In genomic region chr7:18873253-18873652, GRCm38 (mm10) we compare ENCODE assay signal across 8 mouse cellular contexts. TPM values are rescaled to one million over a fixed set of nuclear protein-coding genes. Genes with fewer than 3 reads are reported as not detected.
DNase-seq lines count a peak whose midpoint lies in the region; ATAC-seq and TF ChIP-seq lines count a peak whose summit lies in the region.

No protein-coding gene starts in this region.

- H3K27me3 ChIP-seq in intestine, postnatal 0 days (replicated peaks; ENCODE audit: control insufficient read depth, insufficient read depth, low read length) = no peaks in the 10 kb centered on the region
- H3K27me3 ChIP-seq in limb, embryonic 14.5 days (ENCODE audit: control insufficient read depth, insufficient read depth, low read length) = no peaks in the 10 kb centered on the region
- no peaks in the 10 kb centered on the region for H3K27me3 ChIP-seq in midbrain, embryonic 16.5 days (ENCODE audit: control insufficient read depth, insufficient read depth, low read depth, low read length)
- H3K27me3 ChIP-seq in stomach, postnatal 0 days (ENCODE audit: control insufficient read depth, insufficient read depth, low read length) = no peaks in the 10 kb centered on the region

- 0 out of 2 replicates have a peak, but pooled peaks cover 5% of the 10 kb centered on the region for H3K9me3 ChIP-seq in intestine, postnatal 0 days (ENCODE audit: control insufficient read depth)
- no peaks in the 10 kb centered on the region for H3K9me3 ChIP-seq in limb, embryonic 14.5 days (ENCODE audit: control insufficient read depth, low read length)
- no peaks in the 10 kb centered on the region; the same call in 1 of the 2 replicates for H3K9me3 ChIP-seq in midbrain, embryonic 16.5 days (replicated peaks; ENCODE audit: control insufficient read depth, low read length, poor library complexity, severe bottlenecking)
- H3K9me3 ChIP-seq in stomach, postnatal 0 days (ENCODE audit: control insufficient read depth, low read length) = no peaks in the 10 kb centered on the region

- H3K36me3 ChIP-seq in intestine, postnatal 0 days (ENCODE audit: control insufficient read depth, insufficient read depth) = no peaks in the 10 kb centered on the region
- H3K36me3 ChIP-seq in limb, embryonic 14.5 days (ENCODE audit: control insufficient read depth, insufficient read depth, low read length) = no peaks in the 10 kb centered on the region
- H3K36me3 ChIP-seq in midbrain, embryonic 16.5 days (ENCODE audit: control insufficient read depth, insufficient read depth, low read length) = no peaks in the 10 kb centered on the region
- no peaks in the 10 kb centered on the region for H3K36me3 ChIP-seq in stomach, postnatal 0 days (ENCODE audit: control insufficient read depth, insufficient read depth, low read length)

- peak; percentile 85 for DNase-seq in A20 (ENCODE audit: low read depth, low spot score)
- peak; percentile 62 to 69 for DNase-seq in adrenal gland, adult 18-20 months (ENCODE audit: low spot score in 2 of 2)
- peak; percentile 89 for DNase-seq in embryo, embryonic 11 days
- peak; percentile 97 for DNase-seq in heart, adult 11 months
- DNase-seq in limb, embryonic 14.5 days (ENCODE audit: low spot score) = peak; percentile 81
- DNase-seq in stomach, postnatal 0 days (ENCODE audit: low spot score) = peak; percentile 81

- 0 out of 2 replicates have a peak overlapping the region, but pooled peaks have one; percentile 17 for H3K9ac ChIP-seq in intestine, postnatal 0 days (ENCODE audit: low read depth, low read length)
- peak overlapping the region; percentile 52; the same call in 1 of the 2 replicates for H3K9ac ChIP-seq in limb, embryonic 14.5 days (ENCODE audit: low read depth, low read length, severe bottlenecking)
- peak overlapping the region; percentile 62 for H3K9ac ChIP-seq in midbrain, embryonic 16.5 days (ENCODE audit: low read depth, low read length)
- H3K9ac ChIP-seq in stomach, postnatal 0 days (ENCODE audit: low read length) = no peak overlapping the region

- H3K4me1 ChIP-seq in intestine, postnatal 0 days (replicated peaks; ENCODE audit: control insufficient read depth, insufficient read depth, low read length) = peaks cover 2% of the 10 kb centered on the region; the same call in 1 of the 2 replicates
- H3K4me1 ChIP-seq in limb, embryonic 14.5 days (ENCODE audit: control insufficient read depth, insufficient read depth, low read length) = peaks cover 3% of the 10 kb centered on the region; the same call in 1 of the 2 replicates
- peaks cover 6% of the 10 kb centered on the region for H3K4me1 ChIP-seq in midbrain, embryonic 16.5 days (ENCODE audit: control insufficient read depth, insufficient read depth, low read length)
- no peaks in the 10 kb centered on the region for H3K4me1 ChIP-seq in stomach, postnatal 0 days (replicated peaks; ENCODE audit: control insufficient read depth, insufficient read depth)

- TF ChIP-seq POLR2A in limb, embryonic 14.5 days (IDR thresholded peaks at IDR 0.05; ENCODE audit: borderline replicate concordance, extremely low read depth, insufficient read depth, insufficient read length) = no peak

- peak overlapping the region; percentile 34 for H3K4me3 ChIP-seq in intestine, postnatal 0 days (ENCODE audit: low read depth, low read length)
- H3K4me3 ChIP-seq in limb, embryonic 14.5 days (replicated peaks; ENCODE audit: low read length) = peak overlapping the region; percentile 35
- H3K4me3 ChIP-seq in midbrain, embryonic 16.5 days (ENCODE audit: low read depth, low read length) = peak overlapping the region; percentile 44
- peak overlapping the region; percentile 29 for H3K4me3 ChIP-seq in stomach, postnatal 0 days (ENCODE audit: low read depth, low read length)

- WGBS in intestine, postnatal 0 days = 0% methylated on average over 10 of the region's 10 CpGs
- WGBS in limb, embryonic 14.5 days = under 1% methylated on average over 10 of the region's 10 CpGs
- WGBS in midbrain, embryonic 16.5 days = 0% methylated on average over 10 of the region's 10 CpGs
- WGBS in stomach, postnatal 0 days = under 1% methylated on average over 10 of the region's 10 CpGs

- TF ChIP-seq EP300 in stomach, postnatal 0 days (optimal IDR thresholded peaks at IDR 0.05) = no peak

- ATAC-seq in intestine, postnatal 0 days = peak; percentile 52
- ATAC-seq in limb, embryonic 14.5 days (ENCODE audit: low FRiP score, low read depth) = peak; percentile 84
- ATAC-seq in midbrain, embryonic 16.5 days = peak; percentile 79
- peak; percentile 77 for ATAC-seq in stomach, postnatal 0 days (ENCODE audit: low FRiP score, low TSS enrichment)

- H3K4me2 ChIP-seq in intestine, postnatal 0 days (replicated peaks; ENCODE audit: low read depth) = peak overlapping the region; percentile 77
- H3K4me2 ChIP-seq in limb, embryonic 14.5 days (replicated peaks; ENCODE audit: low read depth, low read length, severe bottlenecking) = peak overlapping the region; percentile 81
- peak overlapping the region; percentile 92 for H3K4me2 ChIP-seq in midbrain, embryonic 16.5 days (ENCODE audit: low read length)
- H3K4me2 ChIP-seq in stomach, postnatal 0 days (replicated peaks; ENCODE audit: low read depth) = peak overlapping the region; percentile 56

- no peak overlapping the region for H3K27ac ChIP-seq in intestine, postnatal 0 days (ENCODE audit: low read depth, low read length)
- no peak overlapping the region for H3K27ac ChIP-seq in limb, embryonic 14.5 days (replicated peaks; ENCODE audit: low read depth, low read length)
- no peak overlapping the region for H3K27ac ChIP-seq in midbrain, embryonic 16.5 days (ENCODE audit: low read length)
- no peak overlapping the region for H3K27ac ChIP-seq in stomach, postnatal 0 days (replicated peaks)

- peak; percentile 91 for TF ChIP-seq CTCF in intestine, postnatal 0 days (IDR thresholded peaks at IDR 0.05; ENCODE audit: low read depth)
- peak; percentile 94 for TF ChIP-seq CTCF in stomach, postnatal 0 days (IDR thresholded peaks at IDR 0.05; ENCODE audit: low read depth)

RNA-seq across cellular contexts. Expression of gene Pglyrp1, which starts 2.1 kb away (rescaled TPM):
- 1 to 10 TPM; 1.1 to 2.8 TPM for total RNA-seq in adrenal gland, adult 18-20 months (2021)
- polyA plus RNA-seq in intestine, postnatal 0 days (2015; fragmentation: Nextera tagmentation; extraction: Ambion mirVana) = 141 and 155 TPM in 2 replicates
- 0.60 and 1.9 TPM in 2 replicates for polyA plus RNA-seq in limb, embryonic 14.5 days (2012; rRNA removed)
- 1.3 and 1.9 TPM in 2 replicates for polyA plus RNA-seq in limb, embryonic 14.5 days (2014; fragmentation: Nextera tagmentation; extraction: Ambion mirVana)
- 25.4 and 29.9 TPM in 2 replicates for polyA plus RNA-seq in midbrain, embryonic 16.5 days (2015; fragmentation: Nextera tagmentation; extraction: Ambion mirVana)
- 103 and 110 TPM in 2 replicates for polyA plus RNA-seq in stomach, postnatal 0 days (2015; fragmentation: Nextera tagmentation; extraction: Ambion mirVana)

RNA-seq across cellular contexts. Expression of gene Mill2, which starts 33.5 kb away (rescaled TPM):
- total RNA-seq in adrenal gland, adult 18-20 months (2021) = 1 to 10 TPM; 8.1 to 10.0 TPM
- 0.72 and 1.4 TPM in 2 replicates for polyA plus RNA-seq in intestine, postnatal 0 days (2015; fragmentation: Nextera tagmentation; extraction: Ambion mirVana)
- polyA plus RNA-seq in limb, embryonic 14.5 days (2012; rRNA removed) = 0.91 and 1.0 TPM in 2 replicates
- 0.21 TPM in 2 replicates for polyA plus RNA-seq in limb, embryonic 14.5 days (2014; fragmentation: Nextera tagmentation; extraction: Ambion mirVana)
- 0.45 and 0.69 TPM in 2 replicates for polyA plus RNA-seq in midbrain, embryonic 16.5 days (2015; fragmentation: Nextera tagmentation; extraction: Ambion mirVana)
- polyA plus RNA-seq in stomach, postnatal 0 days (2015; fragmentation: Nextera tagmentation; extraction: Ambion mirVana) = 1.3 and 1.4 TPM in 2 replicates

RNA-seq across cellular contexts. Expression of gene Ccdc61, which starts 37.0 kb away (rescaled TPM):
- 10 to 100 TPM in 1 of 2 experiments, 1 to 10 TPM in 1; 9.9 to 10.7 TPM for total RNA-seq in adrenal gland, adult 18-20 months (2021)
- 13.5 and 15.1 TPM in 2 replicates for polyA plus RNA-seq in intestine, postnatal 0 days (2015; fragmentation: Nextera tagmentation; extraction: Ambion mirVana)
- polyA plus RNA-seq in limb, embryonic 14.5 days (2012; rRNA removed) = 46.7 and 50.1 TPM in 2 replicates
- polyA plus RNA-seq in limb, embryonic 14.5 days (2014; fragmentation: Nextera tagmentation; extraction: Ambion mirVana) = 23.9 and 29.0 TPM in 2 replicates
- polyA plus RNA-seq in midbrain, embryonic 16.5 days (2015; fragmentation: Nextera tagmentation; extraction: Ambion mirVana) = 24.7 and 31.2 TPM in 2 replicates
- polyA plus RNA-seq in stomach, postnatal 0 days (2015; fragmentation: Nextera tagmentation; extraction: Ambion mirVana) = 15.4 and 19.1 TPM in 2 replicates

RNA-seq across cellular contexts. Expression of gene Psg17, which starts 51.8 kb away (rescaled TPM):
- not detected for total RNA-seq in adrenal gland, adult 18-20 months (2021)
- not detected in 2 replicates for polyA plus RNA-seq in intestine, postnatal 0 days (2015; fragmentation: Nextera tagmentation; extraction: Ambion mirVana)
- polyA plus RNA-seq in limb, embryonic 14.5 days (2012; rRNA removed) = 0.47 and 0.48 TPM in 2 replicates
- not detected in 2 replicates for polyA plus RNA-seq in limb, embryonic 14.5 days (2014; fragmentation: Nextera tagmentation; extraction: Ambion mirVana)
- polyA plus RNA-seq in midbrain, embryonic 16.5 days (2015; fragmentation: Nextera tagmentation; extraction: Ambion mirVana) = 0.09 TPM in 1 of 2 replicates, not detected in the other
- polyA plus RNA-seq in stomach, postnatal 0 days (2015; fragmentation: Nextera tagmentation; extraction: Ambion mirVana) = 0.06 and 0.08 TPM in 2 replicates

RNA-seq across cellular contexts. Expression of gene Nova2, which starts 52.4 kb away (rescaled TPM):
- 1 to 10 TPM; 3.8 to 5.1 TPM for total RNA-seq in adrenal gland, adult 18-20 months (2021)
- 0.18 and 0.24 TPM in 2 replicates for polyA plus RNA-seq in intestine, postnatal 0 days (2015; fragmentation: Nextera tagmentation; extraction: Ambion mirVana)
- polyA plus RNA-seq in limb, embryonic 14.5 days (2012; rRNA removed) = 1.3 TPM in 2 replicates
- 0.37 and 0.57 TPM in 2 replicates for polyA plus RNA-seq in limb, embryonic 14.5 days (2014; fragmentation: Nextera tagmentation; extraction: Ambion mirVana)
- polyA plus RNA-seq in midbrain, embryonic 16.5 days (2015; fragmentation: Nextera tagmentation; extraction: Ambion mirVana) = 11.9 and 14.3 TPM in 2 replicates
- 0.18 and 0.22 TPM in 2 replicates for polyA plus RNA-seq in stomach, postnatal 0 days (2015; fragmentation: Nextera tagmentation; extraction: Ambion mirVana)
